Mouse (Mus musculus) intestine, embryonic 16.5 days (tissue): ENCODE measurements at regions not wholly inside any gene's neighbourhood (a gene's known extent, or its start where the extent isn't known, plus 50 kb on each side); places are given as distances from the start of the nearest gene placed in this dataset.

ENCODE experiments used
- ATAC-seq: fragments of 200-750 bp; cut with Nextera tagmentation; 2 replicates; pipeline ENCODE4 v1.8.0; 2017; ENCODE audit warnings: moderate TSS enrichment, moderate library complexity
- H3K27ac ChIP-seq: fragments of 300-500 bp; sonication (generic); 2 replicates; pipeline ENCODE4 v1.5.1; 2014; ENCODE audit warnings: mild to moderate bottlenecking, low read length
- H3K27me3 ChIP-seq: fragments of 300-500 bp; sonication (generic); replicated peaks from 2 replicates; pipeline ENCODE4 v1.6.1; 2014; ENCODE audit warnings: low read length, control low read depth, mixed read lengths; ENCODE audit not compliant: control insufficient read depth, insufficient read depth
- H3K36me3 ChIP-seq: fragments of 300-500 bp; sonication (generic); 2 replicates; pipeline ENCODE4 v1.6.1; 2014; ENCODE audit warnings: low read length, control low read depth; ENCODE audit not compliant: control insufficient read depth, insufficient read depth
- H3K4me1 ChIP-seq: fragments of 300-500 bp; sonication (generic); 2 replicates; pipeline ENCODE4 v1.6.1; 2014; ENCODE audit warnings: low read length, control low read depth, mixed read lengths; ENCODE audit not compliant: control insufficient read depth, insufficient read depth
- H3K4me2 ChIP-seq: fragments of 300-500 bp; sonication (generic); 2 replicates; pipeline ENCODE4 v1.6.1; 2014; ENCODE audit warnings: low read depth, low read length, control low read depth
- H3K4me3 ChIP-seq: fragments of 300-500 bp; sonication (generic); 2 replicates; pipeline ENCODE4 v1.5.1; 2014; ENCODE audit warnings: mild to moderate bottlenecking, low read length
- H3K9ac ChIP-seq: fragments of 300-500 bp; sonication (generic); 2 replicates; pipeline ENCODE4 v1.6.1; 2014; ENCODE audit warnings: low read depth, low read length
- H3K9me3 ChIP-seq: fragments of 300-500 bp; sonication (generic); 2 replicates; pipeline ENCODE4 v1.6.1; 2016; ENCODE audit warnings: low read length, control low read depth; ENCODE audit not compliant: control insufficient read depth
- WGBS: fragments of 180-500 bp; shearing (Covaris S2); extraction: QIAGEN DNeasy Blood & Tissue Kit; methylation state at CpG from one replicate; pipeline ENCODE4 v1.1.7; 2014; 5-methylcytosine and 5-hydroxymethylcytosine counted together

DNA sequence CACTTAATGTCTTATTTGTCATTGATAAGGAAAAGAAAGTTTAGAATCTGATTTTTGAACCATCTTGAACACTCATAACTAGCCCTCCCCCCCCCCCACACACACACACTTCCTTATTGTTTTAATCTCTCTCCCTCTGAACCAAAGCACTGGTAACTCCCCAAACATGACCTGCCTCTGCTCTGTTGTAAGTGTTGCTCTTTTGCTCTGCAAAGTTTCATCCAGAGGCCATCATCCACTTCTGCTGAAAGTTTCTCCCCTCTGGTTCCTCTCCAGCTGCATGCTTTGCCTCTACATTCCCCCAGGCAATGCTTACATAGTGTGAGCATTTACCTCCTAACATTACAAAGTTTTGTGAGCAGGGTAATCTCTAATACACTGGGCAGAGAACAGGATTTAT, 418.1 kb downstream of the Sorl1 start:
- peak overlapping the region; percentile 43; the same call in 1 of the 2 replicates for H3K27ac ChIP-seq
- no peak for ATAC-seq
- H3K4me3 ChIP-seq, result no peak overlapping the region
- H3K4me1 ChIP-seq, result peaks cover 4% of the 10 kb centered on the region
- H3K9ac ChIP-seq, result no peak overlapping the region
- no peaks in the 10 kb centered on the region for H3K36me3 ChIP-seq
- no peak overlapping the region for H3K4me2 ChIP-seq
- H3K27me3 ChIP-seq, result no peaks in the 10 kb centered on the region
- no peaks in the 10 kb centered on the region for H3K9me3 ChIP-seq

- H3K27me3 ChIP-seq, result no peaks in the 10 kb centered on the region
- H3K9ac ChIP-seq, result no peak overlapping the region
- H3K36me3 ChIP-seq, result no peaks in the 10 kb centered on the region
- no peak for ATAC-seq
- peaks cover 4% of the 10 kb centered on the region for H3K4me1 ChIP-seq
- no peak overlapping the region for H3K4me3 ChIP-seq
- H3K27ac ChIP-seq, result peak overlapping the region; percentile 43; the same call in 1 of the 2 replicates
- H3K9me3 ChIP-seq, result no peaks in the 10 kb centered on the region
- H3K4me2 ChIP-seq, result no peak overlapping the region
- 40% methylated on average over 8 of the region's 8 CpGs for WGBS
These were observed 418.6 kb downstream of the Sorl1 start for GRCm38 (mm10) chr9:41705461-41705903.

DNA sequence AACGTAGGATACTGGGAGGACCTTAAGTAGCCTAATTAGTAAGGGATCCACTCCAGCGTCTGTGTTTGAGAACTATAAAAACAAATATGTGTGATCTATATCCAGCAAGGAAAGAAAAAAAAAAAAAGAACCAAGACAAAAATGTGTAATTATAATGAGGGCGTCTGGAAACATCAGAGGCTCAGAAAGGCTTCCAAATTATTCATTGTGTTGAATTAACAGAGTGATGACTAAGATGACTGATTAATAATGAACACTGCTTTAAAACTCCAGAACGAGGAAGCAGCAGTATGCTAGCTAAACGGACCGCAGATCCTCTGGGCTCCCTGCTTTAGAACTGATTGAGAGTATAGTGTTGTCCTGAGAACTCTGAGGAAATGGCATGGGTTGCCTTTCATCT, 421.0 kb downstream of the Sorl1 start:
- Histone ChIP-seq H3K36me3 (no peaks in the 10 kb centered on the region), H3K4me1 (peaks cover 4% of the 10 kb centered on the region), H3K4me2 (no peak overlapping the region), H3K27ac (no peak overlapping the region), H3K27me3 (no peaks in the 10 kb centered on the region), H3K4me3 (no peak overlapping the region), H3K9me3 (no peaks in the 10 kb centered on the region), H3K9ac (no peak overlapping the region)
- no peak for ATAC-seq
- 60% methylated on average over 6 of the region's 6 CpGs for WGBS

GRCm38 (mm10) chr9:41700683-41701082, 423.4 kb downstream of the Sorl1 start:
- no peak overlapping the region for H3K27ac ChIP-seq
- H3K9ac ChIP-seq, result no peak overlapping the region
- H3K4me3 ChIP-seq, result no peak overlapping the region

GRCm38 (mm10) chr9:41699031-41699430, 425.1 kb downstream of the Sorl1 start:
- WGBS, result 67% methylated on average over 4 of the region's 4 CpGs

More at GRCm38 (mm10) chr9:41700683-41701082, 423.4 kb downstream of the Sorl1 start:
- no peaks in the 10 kb centered on the region; the same call in 1 of the 2 replicates for H3K4me1 ChIP-seq
- no peaks in the 10 kb centered on the region for H3K27me3 ChIP-seq
- no peaks in the 10 kb centered on the region for H3K9me3 ChIP-seq
- ATAC-seq, result no peak
- WGBS, result 35% methylated on average over 6 of the region's 6 CpGs
- H3K4me2 ChIP-seq, result no peak overlapping the region
- H3K36me3 ChIP-seq, result no peaks in the 10 kb centered on the region

DNA sequence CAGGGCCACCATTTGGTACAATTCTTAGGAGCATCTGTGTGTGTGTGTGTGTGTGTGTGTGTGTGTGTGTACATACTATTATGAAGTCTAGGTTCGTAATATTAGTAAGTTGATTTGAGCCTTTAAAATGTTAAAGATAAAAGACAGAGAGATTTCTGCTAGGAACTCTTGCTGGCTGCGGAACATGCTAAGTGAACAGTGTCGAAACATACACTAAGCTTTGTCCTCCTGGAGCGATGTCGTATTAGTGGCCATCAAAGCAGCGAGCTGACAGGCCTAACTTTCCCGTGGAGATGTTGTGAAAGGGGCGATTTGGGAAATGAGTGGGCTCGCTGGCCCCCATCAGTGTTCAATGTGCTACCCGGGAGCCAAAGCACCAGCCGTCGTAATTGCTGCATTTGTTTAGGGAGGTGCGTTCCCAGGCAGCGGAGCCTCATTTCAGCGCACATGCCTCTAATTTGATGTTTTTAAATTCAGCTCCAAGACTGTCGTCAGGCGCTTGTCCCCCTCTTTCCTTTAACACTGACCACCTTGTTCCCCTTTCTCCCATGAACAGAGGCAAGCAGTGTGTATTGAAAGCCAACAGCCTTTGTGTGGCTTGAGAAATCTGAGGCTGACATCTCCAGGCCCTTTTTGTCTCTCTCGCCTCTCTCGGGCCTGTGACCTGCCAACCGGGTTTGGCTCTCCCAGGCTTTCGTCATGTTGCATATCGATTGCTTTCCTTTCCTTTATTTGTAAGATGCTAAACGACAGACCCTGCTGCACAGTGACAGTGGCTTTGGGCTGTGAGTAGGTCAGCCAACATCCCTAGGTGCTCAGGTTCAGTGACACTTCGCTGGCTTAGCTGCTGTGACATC, 426.3 kb downstream of the Sorl1 start:
- no peak overlapping the region for H3K4me3 ChIP-seq
- WGBS, result 66% methylated on average over 24 of the region's 24 CpGs

More at GRCm38 (mm10) chr9:41699031-41699430, 425.1 kb downstream of the Sorl1 start:
- Histone ChIP-seq H3K27ac (no peak overlapping the region), H3K4me2 (no peak overlapping the region), H3K9me3 (no peaks in the 10 kb centered on the region), H3K4me1 (no peaks in the 10 kb centered on the region), H3K36me3 (no peaks in the 10 kb centered on the region), H3K9ac (no peak overlapping the region), H3K27me3 (no peaks in the 10 kb centered on the region), H3K4me3 (no peak overlapping the region)
- ATAC-seq, result no peak

DNA sequence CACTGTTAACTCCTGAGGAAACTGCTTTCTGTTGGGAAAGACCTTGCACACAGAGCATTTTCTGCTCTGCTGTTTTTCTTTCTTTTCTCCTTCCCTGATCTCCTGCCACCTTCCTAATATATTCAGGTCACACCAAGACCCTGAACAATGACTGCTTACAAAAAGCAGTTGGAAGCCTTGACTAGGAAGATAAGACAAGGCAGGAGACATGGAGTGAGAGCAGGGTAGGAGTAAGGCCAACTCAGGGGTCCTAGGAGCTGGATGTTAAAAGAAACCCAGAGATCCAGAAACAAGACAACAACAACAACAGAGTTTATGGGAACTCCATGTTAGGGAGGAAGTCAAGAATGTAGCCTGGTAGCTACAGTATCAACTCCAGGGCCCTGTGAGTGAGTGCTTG, 426.9 kb downstream of the Sorl1 start:
- no peak overlapping the region for H3K27ac ChIP-seq

More for the DNA sequence above, 426.3 kb downstream of the Sorl1 start:
- no peak overlapping the region for H3K9ac ChIP-seq
- no peaks in the 10 kb centered on the region for H3K9me3 ChIP-seq
- H3K36me3 ChIP-seq, result no peaks in the 10 kb centered on the region
- no peak overlapping the region for H3K4me2 ChIP-seq
- no peak overlapping the region for H3K27ac ChIP-seq
- H3K4me1 ChIP-seq, result no peaks in the 10 kb centered on the region
- no peak for ATAC-seq
- no peaks in the 10 kb centered on the region for H3K27me3 ChIP-seq

GRCm38 (mm10) chr9:41682911-41683310, 441.2 kb downstream of the Sorl1 start:
- no peaks in the 10 kb centered on the region for H3K27me3 ChIP-seq
- H3K4me3 ChIP-seq, result no peak overlapping the region
- no peak for ATAC-seq
- no peak overlapping the region for H3K27ac ChIP-seq
- no peaks in the 10 kb centered on the region for H3K9me3 ChIP-seq
- no peaks in the 10 kb centered on the region for H3K36me3 ChIP-seq
- WGBS, result 58% methylated on average over 1 of the region's 1 CpGs
- no peaks in the 10 kb centered on the region for H3K4me1 ChIP-seq
- H3K9ac ChIP-seq, result no peak overlapping the region
- no peak overlapping the region for H3K4me2 ChIP-seq

More for the DNA sequence above, 426.9 kb downstream of the Sorl1 start:
- Histone ChIP-seq H3K9ac (no peak overlapping the region), H3K36me3 (no peaks in the 10 kb centered on the region), H3K4me1 (no peaks in the 10 kb centered on the region), H3K27me3 (no peaks in the 10 kb centered on the region), H3K4me2 (no peak overlapping the region), H3K4me3 (no peak overlapping the region), H3K9me3 (no peaks in the 10 kb centered on the region)
- no peak for ATAC-seq

- no peaks in the 10 kb centered on the region for H3K9me3 ChIP-seq
These were observed 448.4 kb downstream of the Sorl1 start for GRCm38 (mm10) chr9:41675656-41676055.

More at GRCm38 (mm10) chr9:41675656-41676055, 448.4 kb downstream of the Sorl1 start:
- Histone ChIP-seq H3K4me3 (no peak overlapping the region), H3K9ac (no peak overlapping the region), H3K27ac (no peak overlapping the region), H3K4me2 (no peak overlapping the region), H3K36me3 (no peaks in the 10 kb centered on the region), H3K27me3 (no peaks in the 10 kb centered on the region), H3K4me1 (no peaks in the 10 kb centered on the region)
- no peak for ATAC-seq
- 87% methylated on average over 2 of the region's 2 CpGs for WGBS
